Mouse (Mus musculus) embryonic fibroblast, embryonic 13.5 days (primary cell): ENCODE data around the gene Cysltr2.

ENCODE experiments used
- CTCF ChIP-seq: IDR thresholded peaks from 2 replicates; pipeline ENCODE4 v1.5.1; 2011; ENCODE audit warnings: mild to moderate bottlenecking, control low read depth, low read length, moderate library complexity, borderline replicate concordance; ENCODE audit not compliant: insufficient read depth
- POLR2A ChIP-seq: IDR thresholded peaks from 2 replicates; pipeline ENCODE4 v1.6.1; 2011; ENCODE audit warnings: low read depth, mild to moderate bottlenecking, control low read depth, low read length, moderate library complexity

- no peak for TF ChIP-seq POLR2A
- no peak for TF ChIP-seq CTCF
Observed at GRCm38 (mm10) chr14:73057764-73058163, 8.8 kb upstream of the Cysltr2 start.
